Mouse (Mus musculus) spleen, postnatal 0 days (tissue): Measurements from ENCODE around the gene 9930021J03Rik. TPM values are rescaled to one million over a fixed set of nuclear protein-coding genes. Genes with fewer than 3 reads are reported as not detected.

Experiments
- polyA plus RNA-seq: library from polyadenylated mRNA; unstranded; fragments of >200 nt; fragmentation: Nextera tagmentation; extraction: Ambion mirVana; gene quantifications from 2 replicates; pipeline ENCODE4 v1.2.1, GENCODE M21; 2015

The 9930021J03Rik gene
- 2.8 and 3.3 TPM in 2 replicates for polyA plus RNA-seq

DNA sequence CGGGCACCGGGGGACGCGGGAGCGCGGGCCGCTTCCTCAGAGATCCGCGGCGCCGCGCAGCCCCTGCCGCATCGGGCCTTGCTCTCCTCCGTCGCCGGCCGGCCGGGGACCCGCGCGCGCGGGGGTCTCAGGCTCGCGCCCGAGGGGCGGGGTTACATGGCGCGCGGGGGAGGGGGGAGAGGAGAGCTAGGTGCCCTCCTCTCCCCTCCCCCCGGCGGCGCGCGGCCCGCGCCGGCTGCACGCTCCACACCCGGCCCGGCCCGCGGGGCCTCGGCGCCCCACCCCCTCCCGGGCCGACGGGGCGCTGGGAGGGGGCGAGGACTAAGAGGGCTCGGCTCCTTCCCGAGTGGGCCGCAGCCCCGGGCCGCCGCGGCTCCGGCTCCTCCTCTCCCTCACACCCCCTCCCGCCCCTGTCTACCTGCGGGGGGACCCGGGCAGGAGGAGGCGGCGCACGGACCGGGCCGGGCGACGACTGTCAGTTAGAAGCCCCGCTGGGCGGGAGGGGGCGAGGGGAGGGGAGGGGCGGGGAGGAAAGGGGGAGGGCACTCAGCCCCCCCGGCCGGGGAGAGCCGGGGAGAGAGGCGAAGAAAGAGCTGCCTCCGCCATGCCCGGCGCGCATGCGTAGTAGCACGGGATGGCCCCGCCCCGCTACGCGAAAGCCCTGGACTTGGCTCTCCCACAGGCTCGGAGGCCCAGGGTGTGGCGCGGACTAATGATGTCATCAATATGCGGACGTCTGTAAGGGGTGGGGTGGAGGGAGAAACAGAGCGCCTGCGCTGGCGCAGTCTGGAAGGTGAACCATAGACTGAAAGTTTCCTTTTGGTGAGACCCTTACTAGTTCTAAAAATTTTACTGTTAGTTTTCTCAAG is at the start of gene 9930021J03Rik:
Gene 9930021J03Rik, minus strand, starts transcription at position 73 of the 869 bp plus-strand sequence.

DNA sequence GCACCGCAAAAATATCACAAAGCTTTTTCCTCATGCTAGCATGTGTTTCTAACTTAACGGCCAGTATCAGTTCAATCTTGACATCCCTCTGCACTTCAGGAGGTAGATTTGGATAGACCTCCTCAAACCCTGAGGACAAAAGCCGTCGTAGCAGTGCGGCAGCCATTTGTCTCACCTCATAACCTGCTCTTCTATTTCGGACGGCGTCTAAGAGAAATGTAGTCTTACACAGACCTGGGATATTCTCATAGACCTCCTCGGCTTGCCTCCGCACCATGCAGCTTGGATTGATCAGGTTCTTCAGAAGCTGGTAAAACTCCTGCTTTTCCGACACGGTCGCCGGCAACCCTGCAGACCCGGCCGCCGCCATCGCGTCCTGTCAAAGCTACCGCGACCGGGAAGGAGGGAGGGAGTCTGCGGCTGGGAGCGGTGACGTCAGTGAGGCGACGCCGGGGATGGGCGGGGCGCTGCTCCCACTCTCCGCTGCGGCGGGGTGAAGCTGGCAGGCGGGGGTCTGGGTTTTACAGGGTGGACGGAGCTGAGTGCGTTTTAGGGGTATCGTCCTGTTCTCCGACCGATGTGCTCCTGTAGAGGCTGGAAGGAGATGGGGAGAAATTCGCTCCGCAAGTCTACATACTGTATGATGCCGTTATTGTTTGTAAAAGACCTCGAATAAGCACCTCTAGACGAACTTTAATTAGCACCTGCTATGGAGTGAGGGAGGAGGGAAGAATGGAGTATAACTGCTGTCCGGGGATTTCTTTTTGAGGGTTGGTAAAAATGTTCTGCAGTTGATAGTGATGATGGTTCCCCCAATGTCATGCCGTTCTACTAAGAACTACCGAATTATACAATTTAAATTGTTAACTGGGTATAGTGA is 7.0 kb upstream of the 9930021J03Rik start, which contains the start of gene Ranbp6:
Gene Ranbp6, minus strand, starts transcription at position 394 of the 880 bp plus-strand sequence.

DNA sequence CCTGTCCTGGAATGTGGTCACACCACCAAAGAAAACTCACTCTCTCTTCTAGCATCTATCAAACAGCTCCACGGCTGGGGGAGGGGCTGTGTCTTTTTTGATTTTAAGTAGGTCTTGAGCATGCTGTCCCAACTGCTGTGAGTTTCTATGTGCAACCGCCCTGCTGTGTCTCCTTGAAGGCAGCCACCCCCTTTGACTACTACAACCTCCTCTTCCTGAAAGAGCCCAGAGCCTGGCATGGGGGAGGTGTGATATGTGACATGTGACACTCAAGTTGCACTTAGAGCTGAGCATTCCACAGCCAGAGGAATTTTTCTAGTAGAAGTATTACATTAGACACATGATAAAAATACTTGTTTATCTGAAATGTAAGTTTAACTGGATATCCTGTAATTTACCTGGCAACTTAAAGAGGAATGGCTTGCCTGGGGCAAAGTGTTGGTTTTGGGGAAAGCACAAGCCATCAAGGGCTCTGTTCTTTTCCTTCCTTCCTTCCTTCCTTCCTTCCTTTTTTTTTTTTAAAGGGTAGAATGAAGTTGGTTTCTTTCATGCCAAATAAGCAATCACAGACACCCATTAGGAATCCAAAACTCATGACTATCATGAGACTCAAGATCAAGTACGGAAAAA is 108.4 kb downstream of the 9930021J03Rik start, which contains the start of gene Mlana:
Gene Mlana, plus strand, starts transcription at position 580 of the 630 bp plus-strand sequence.

Other genes with a start within 250 kb of the 9930021J03Rik start
- 9.0 and 9.8 TPM in 2 replicates for gene Ermp1, start 157.6 kb downstream of the 9930021J03Rik start, polyA plus RNA-seq
- gene Mlana, start 108.2 kb downstream of the 9930021J03Rik start, polyA plus RNA-seq, result 0.26 TPM in 1 of 2 replicates, not detected in the other
- 5.4 and 5.9 TPM in 2 replicates for gene Ranbp6, start 7.0 kb upstream of the 9930021J03Rik start, polyA plus RNA-seq
- gene Il33, start 119.1 kb upstream of the 9930021J03Rik start, polyA plus RNA-seq, result 13.8 and 16.0 TPM in 2 replicates
- gene Trpd52l3, start 197.8 kb upstream of the 9930021J03Rik start, polyA plus RNA-seq, result not detected in 2 replicates
- gene Uhrf2, start 224.5 kb upstream of the 9930021J03Rik start, polyA plus RNA-seq, result 33.5 and 37.2 TPM in 2 replicates